Mouse (Mus musculus) intestine, embryonic 15.5 days (tissue): ENCODE measurements around the gene Sox18. TPM values are rescaled to one million over a fixed set of nuclear protein-coding genes. Genes with fewer than 3 reads are reported as not detected.

Experiments used
- ATAC-seq: fragments of 200-750 bp; cut with Nextera tagmentation; 2 replicates; pipeline ENCODE4 v1.8.0; 2017; ENCODE audit warnings: moderate TSS enrichment, moderate library complexity
- H3K27ac ChIP-seq: fragments of 300-500 bp; sonication (generic); 2 replicates; pipeline ENCODE4 v1.5.1; 2015; ENCODE audit warnings: mild to moderate bottlenecking, inconsistent platforms
- H3K27me3 ChIP-seq: fragments of 300-500 bp; sonication (generic); replicated peaks from 2 replicates; pipeline ENCODE4 v1.6.1; 2015; ENCODE audit warnings: inconsistent platforms
- H3K36me3 ChIP-seq: fragments of 300-500 bp; sonication (generic); 2 replicates; pipeline ENCODE4 v1.6.1; 2015; ENCODE audit warnings: inconsistent platforms
- H3K4me1 ChIP-seq: fragments of 300-500 bp; sonication (generic); replicated peaks from 2 replicates; pipeline ENCODE4 v1.6.1; 2015; ENCODE audit warnings: inconsistent platforms
- H3K4me2 ChIP-seq: fragments of 300-500 bp; sonication (generic); replicated peaks from 2 replicates; pipeline ENCODE4 v1.6.1; 2015; ENCODE audit warnings: mild to moderate bottlenecking, inconsistent platforms
- H3K4me3 ChIP-seq: fragments of 300-500 bp; sonication (generic); replicated peaks from 2 replicates; pipeline ENCODE4 v1.5.1; 2015; ENCODE audit warnings: inconsistent platforms
- H3K9ac ChIP-seq: fragments of 300-500 bp; sonication (generic); 2 replicates; pipeline ENCODE4 v1.6.1; 2015; ENCODE audit warnings: inconsistent platforms
- H3K9me3 ChIP-seq: fragments of 300-500 bp; sonication (generic); 2 replicates; pipeline ENCODE4 v1.6.1; 2016; ENCODE audit warnings: inconsistent platforms
- WGBS: fragments of 180-500 bp; shearing (Covaris S2); methylation state at CpG from one replicate; pipeline ENCODE4 v1.1.7; 2015; 5-methylcytosine and 5-hydroxymethylcytosine counted together
- polyA plus RNA-seq: library from polyadenylated mRNA; unstranded; fragments of >200 nt; fragmentation: Nextera tagmentation; extraction: Ambion mirVana; gene quantifications from 2 replicates; pipeline ENCODE4 v1.2.1, GENCODE M21; 2015

Gene Sox18
- polyA plus RNA-seq: 28.0 and 29.0 TPM in 2 replicates

- Histone ChIP-seq H3K36me3 (no peaks in the 10 kb centered on the region), H3K9ac (peak within 1 kb of the TSS; percentile 32), H3K4me2 (peak within 1 kb of the TSS; percentile 75), H3K27ac (no peak within 1 kb of the TSS), H3K27me3 (peaks cover 74% of the 10 kb centered on the region), H3K4me1 (peaks cover 19% of the 10 kb centered on the region), H3K4me3 (peak within 1 kb of the TSS; percentile 43), H3K9me3 (no peaks in the 10 kb centered on the region)
- under 1% methylated on average over 38 of the region's 43 CpGs for WGBS
- peak; percentile 16; the same call in 1 of the 2 replicates for ATAC-seq
Observed at GRCm38 (mm10) chr2:181671326-181671725, at the start of gene Sox18. Sox18 (minus strand) TSS chr2:181671640.

GRCm38 (mm10) chr2:181721200-181721599 lies 49.8 kb upstream of the Sox18 start:
- no peaks in the 10 kb centered on the region for H3K9me3 ChIP-seq
- no peak overlapping the region for H3K4me2 ChIP-seq
- H3K4me1 ChIP-seq: no peaks in the 10 kb centered on the region
- H3K4me3 ChIP-seq: no peak overlapping the region
- ATAC-seq: no peak
- no peak overlapping the region for H3K9ac ChIP-seq
- H3K27ac ChIP-seq: no peak overlapping the region
- no peaks in the 10 kb centered on the region for H3K36me3 ChIP-seq
- H3K27me3 ChIP-seq: no peaks in the 10 kb centered on the region

- H3K4me1 ChIP-seq: peaks cover 1% of the 10 kb centered on the region; the same call in 1 of the 2 replicates
- no peak overlapping the region for H3K9ac ChIP-seq
- no peak overlapping the region for H3K27ac ChIP-seq
- no peak overlapping the region for H3K4me3 ChIP-seq
- ATAC-seq: no peak
- 27% methylated on average over 3 of the region's 3 CpGs for WGBS
- H3K9me3 ChIP-seq: no peaks in the 10 kb centered on the region
- no peak overlapping the region for H3K4me2 ChIP-seq
- H3K36me3 ChIP-seq: no peaks in the 10 kb centered on the region
- H3K27me3 ChIP-seq: no peaks in the 10 kb centered on the region
Observed at GRCm38 (mm10) chr2:181720061-181720460, 48.6 kb upstream of the Sox18 start.

- no peak overlapping the region for H3K9ac ChIP-seq
- peaks cover 4% of the 10 kb centered on the region; the same call in 1 of the 2 replicates for H3K4me1 ChIP-seq
- H3K4me2 ChIP-seq: no peak overlapping the region
- 52% methylated on average over 3 of the region's 3 CpGs for WGBS
- no peak overlapping the region for H3K27ac ChIP-seq
- H3K9me3 ChIP-seq: no peaks in the 10 kb centered on the region
- no peaks in the 10 kb centered on the region for H3K27me3 ChIP-seq
- no peak overlapping the region for H3K4me3 ChIP-seq
- no peaks in the 10 kb centered on the region for H3K36me3 ChIP-seq
- no peak for ATAC-seq
Observed at GRCm38 (mm10) chr2:181716991-181717390, 45.6 kb upstream of the Sox18 start.

- no peak overlapping the region for H3K4me3 ChIP-seq
Observed at GRCm38 (mm10) chr2:181715382-181715781, 43.9 kb upstream of the Sox18 start.

GRCm38 (mm10) chr2:181714903-181715326 lies 43.5 kb upstream of the Sox18 start, which contains the start of gene Oprl1:
Oprl1 (plus strand) TSS chr2:181715016.
- 0% methylated on average over 7 of the region's 7 CpGs for WGBS
- no peak within 1 kb of the TSS for H3K27ac ChIP-seq
- peak within 1 kb of the TSS; percentile 48 for H3K4me2 ChIP-seq
- peak; percentile 62; the same call in 1 of the 2 replicates for ATAC-seq
- H3K4me3 ChIP-seq: 0 out of 2 replicates have a peak within 1 kb of the TSS, but pooled peaks have one; percentile 6
- no peak within 1 kb of the TSS for H3K9ac ChIP-seq
- peaks cover 4% of the 10 kb centered on the region; the same call in 1 of the 2 replicates for H3K4me1 ChIP-seq
- H3K36me3 ChIP-seq: no peaks in the 10 kb centered on the region
- no peaks in the 10 kb centered on the region for H3K9me3 ChIP-seq
- H3K27me3 ChIP-seq: no peaks in the 10 kb centered on the region

More at GRCm38 (mm10) chr2:181715382-181715781, 43.9 kb upstream of the Sox18 start:
- H3K27me3 ChIP-seq: no peaks in the 10 kb centered on the region
- no peak overlapping the region for H3K27ac ChIP-seq
- WGBS: 71% methylated on average over 3 of the region's 3 CpGs
- H3K36me3 ChIP-seq: no peaks in the 10 kb centered on the region
- no peak overlapping the region for H3K9ac ChIP-seq
- H3K4me1 ChIP-seq: peaks cover 4% of the 10 kb centered on the region; the same call in 1 of the 2 replicates
- H3K9me3 ChIP-seq: no peaks in the 10 kb centered on the region
- no peak for ATAC-seq
- H3K4me2 ChIP-seq: peak overlapping the region; percentile 48; the same call in 1 of the 2 replicates

GRCm38 (mm10) chr2:181713749-181714148 lies 42.3 kb upstream of the Sox18 start:
- H3K36me3 ChIP-seq: no peaks in the 10 kb centered on the region
- H3K4me2 ChIP-seq: no peak overlapping the region
- no peak overlapping the region for H3K27ac ChIP-seq
- no peak for ATAC-seq
- 93% methylated on average over 1 of the region's 1 CpGs for WGBS
- H3K4me3 ChIP-seq: no peak overlapping the region
- peaks cover 4% of the 10 kb centered on the region; the same call in 1 of the 2 replicates for H3K4me1 ChIP-seq
- no peak overlapping the region for H3K9ac ChIP-seq
- H3K9me3 ChIP-seq: no peaks in the 10 kb centered on the region
- H3K27me3 ChIP-seq: no peaks in the 10 kb centered on the region

GRCm38 (mm10) chr2:181706668-181707067 lies 35.2 kb upstream of the Sox18 start:
- no peak overlapping the region for H3K4me3 ChIP-seq
- no peaks in the 10 kb centered on the region for H3K4me1 ChIP-seq
- ATAC-seq: no peak
- no peak overlapping the region for H3K27ac ChIP-seq
- H3K27me3 ChIP-seq: no peaks in the 10 kb centered on the region
- no peaks in the 10 kb centered on the region for H3K9me3 ChIP-seq
- 38% methylated on average over 4 of the region's 4 CpGs for WGBS
- no peak overlapping the region for H3K9ac ChIP-seq
- H3K36me3 ChIP-seq: no peaks in the 10 kb centered on the region
- H3K4me2 ChIP-seq: no peak overlapping the region

GRCm38 (mm10) chr2:181698241-181698640 lies 26.8 kb upstream of the Sox18 start, which contains the start of gene Lkaaear1:
Lkaaear1 (minus strand) TSS chr2:181698442.
- H3K9me3 ChIP-seq: no peaks in the 10 kb centered on the region
- H3K4me3 ChIP-seq: no peak within 1 kb of the TSS
- no peak within 1 kb of the TSS for H3K9ac ChIP-seq
- 53% methylated on average over 5 of the region's 5 CpGs for WGBS
- no peaks in the 10 kb centered on the region for H3K27me3 ChIP-seq
- peaks cover under 1% of the 10 kb centered on the region; the same call in 1 of the 2 replicates for H3K4me1 ChIP-seq
- ATAC-seq: no peak
- H3K4me2 ChIP-seq: no peak within 1 kb of the TSS
- H3K27ac ChIP-seq: no peak within 1 kb of the TSS
- H3K36me3 ChIP-seq: no peaks in the 10 kb centered on the region

GRCm38 (mm10) chr2:181696801-181697420 lies 25.5 kb upstream of the Sox18 start:
- H3K4me2 ChIP-seq: no peak overlapping the region
- H3K9ac ChIP-seq: no peak overlapping the region
- no peak overlapping the region for H3K27ac ChIP-seq
- WGBS: 75% methylated on average over 33 of the region's 33 CpGs
- H3K9me3 ChIP-seq: no peaks in the 10 kb centered on the region
- no peak for ATAC-seq
- H3K36me3 ChIP-seq: no peaks in the 10 kb centered on the region
- H3K27me3 ChIP-seq: no peaks in the 10 kb centered on the region
- no peak overlapping the region for H3K4me3 ChIP-seq
- peaks cover 8% of the 10 kb centered on the region for H3K4me1 ChIP-seq

- 73% methylated on average over 1 of the region's 1 CpGs for WGBS
- Histone ChIP-seq H3K4me1 (peaks cover 8% of the 10 kb centered on the region), H3K4me2 (no peak overlapping the region), H3K27me3 (no peaks in the 10 kb centered on the region), H3K27ac (no peak overlapping the region), H3K4me3 (no peak overlapping the region), H3K36me3 (no peaks in the 10 kb centered on the region), H3K9ac (no peak overlapping the region), H3K9me3 (no peaks in the 10 kb centered on the region)
- ATAC-seq: no peak
Observed at GRCm38 (mm10) chr2:181695776-181696175, 24.3 kb upstream of the Sox18 start.

GRCm38 (mm10) chr2:181694581-181694980 lies 23.1 kb upstream of the Sox18 start:
- H3K4me3 ChIP-seq: no peak overlapping the region
- no peaks in the 10 kb centered on the region for H3K9me3 ChIP-seq
- H3K4me1 ChIP-seq: peaks cover 8% of the 10 kb centered on the region
- H3K27me3 ChIP-seq: no peaks in the 10 kb centered on the region
- peak overlapping the region; percentile 95; the same call in 1 of the 2 replicates for H3K4me2 ChIP-seq
- 89% methylated on average over 3 of the region's 3 CpGs for WGBS
- no peak for ATAC-seq
- H3K9ac ChIP-seq: no peak overlapping the region; the same call in 1 of the 2 replicates
- no peaks in the 10 kb centered on the region for H3K36me3 ChIP-seq
- H3K27ac ChIP-seq: no peak overlapping the region
